Mouse (Mus musculus) midbrain, postnatal 0 days (tissue): Measurements from ENCODE around the gene Maats1. TPM values are rescaled to one million over a fixed set of nuclear protein-coding genes. Genes with fewer than 3 reads are reported as not detected.

Experiments
- ATAC-seq: fragments of 200-750 bp; cut with Nextera tagmentation; 2 replicates; pipeline ENCODE4 v1.8.0; 2017; ENCODE audit warnings: moderate number of reproducible peaks, mild to moderate bottlenecking, moderate TSS enrichment, moderate library complexity; ENCODE audit not compliant: low FRiP score
- DNase-seq: peaks from one replicate; pipeline ENCODE4 v3.0.0-alpha.2; 2015; ENCODE audit warnings: low spot score
- H3K27ac ChIP-seq: fragments of 300-500 bp; sonication (generic); 2 replicates; pipeline ENCODE4 v1.5.1; 2014; ENCODE audit warnings: low read depth, mild to moderate bottlenecking, low read length, mixed read lengths
- H3K27me3 ChIP-seq: fragments of 300-500 bp; sonication (generic); 2 replicates; pipeline ENCODE4 v1.6.1; 2014; ENCODE audit warnings: low read length, control low read depth, mixed read lengths; ENCODE audit not compliant: insufficient read depth
- H3K36me3 ChIP-seq: fragments of 300-500 bp; sonication (generic); 2 replicates; pipeline ENCODE4 v1.6.1; 2014; ENCODE audit warnings: low read length, control low read depth, mixed read lengths; ENCODE audit not compliant: insufficient read depth
- H3K4me1 ChIP-seq: fragments of 300-500 bp; sonication (generic); 2 replicates; pipeline ENCODE4 v1.6.1; 2014; ENCODE audit warnings: mild to moderate bottlenecking, control low read depth, antibody characterized with exemption, low read length, mixed read lengths; ENCODE audit not compliant: insufficient read depth
- H3K4me2 ChIP-seq: fragments of 300-500 bp; sonication (generic); 2 replicates; pipeline ENCODE4 v1.6.1; 2014; ENCODE audit warnings: low read depth, mild to moderate bottlenecking, low read length, mixed read lengths; ENCODE audit not compliant: poor library complexity, severe bottlenecking
- H3K4me3 ChIP-seq: fragments of 300-500 bp; sonication (generic); 2 replicates; pipeline ENCODE4 v1.5.1; 2014; ENCODE audit warnings: low read depth, mild to moderate bottlenecking, low read length, moderate library complexity
- H3K9ac ChIP-seq: fragments of 300-500 bp; sonication (generic); replicated peaks from 2 replicates; pipeline ENCODE4 v1.6.1; 2014; ENCODE audit warnings: mild to moderate bottlenecking, low read length, moderate library complexity, mixed read lengths; ENCODE audit not compliant: poor library complexity, severe bottlenecking
- H3K9me3 ChIP-seq: fragments of 300-500 bp; sonication (generic); 2 replicates; pipeline ENCODE4 v1.6.1; 2016; ENCODE audit warnings: low read length, control low read depth
- CTCF ChIP-seq: IDR thresholded peaks from 2 replicates; pipeline ENCODE4 v1.5.1; 2016; ENCODE audit warnings: antibody characterized with exemption, mild to moderate bottlenecking
- WGBS: fragments of 180-500 bp; shearing (Covaris S2); extraction: QIAGEN DNeasy Blood & Tissue Kit; methylation state at CpG from one replicate; pipeline ENCODE4 v1.1.7; 2014; 5-methylcytosine and 5-hydroxymethylcytosine counted together
- polyA plus RNA-seq: library from polyadenylated mRNA; unstranded; fragments of >200 nt; fragmentation: Nextera tagmentation; extraction: Ambion mirVana; gene quantifications from 2 replicates; pipeline ENCODE4 v1.2.1, GENCODE M21; 2015
- total RNA-seq: library from RNA; depleted of rRNA; stranded (reverse); fragments of >200 nt; gene quantifications from 2 replicates; pipeline ENCODE4 v1.2.3, GENCODE M21; 2014

Maats1 gene
- total and polyA plus RNA-seq, 2 experiments from 2014 or later: 1.5 to 2.1 TPM

- no peak for DNase-seq
- H3K4me3 ChIP-seq: no peak overlapping the region
- 92% methylated on average over 13 of the region's 13 CpGs for WGBS
Observed at GRCm38 (mm10) chr16:38302367-38302766, 39.6 kb downstream of the Maats1 start.

GRCm38 (mm10) chr16:38298410-38298809 lies 43.5 kb downstream of the Maats1 start:
- no peak overlapping the region for H3K9ac ChIP-seq
- no peaks in the 10 kb centered on the region for H3K9me3 ChIP-seq
- no peak overlapping the region for H3K4me2 ChIP-seq
- H3K27ac ChIP-seq: no peak overlapping the region
- no peaks in the 10 kb centered on the region for H3K36me3 ChIP-seq
- no peak overlapping the region for H3K4me3 ChIP-seq
- DNase-seq: no peak
- ATAC-seq: no peak
- H3K4me1 ChIP-seq: no peaks in the 10 kb centered on the region
- 84% methylated on average over 6 of the region's 6 CpGs for WGBS
- TF ChIP-seq CTCF: no peak
- no peaks in the 10 kb centered on the region for H3K27me3 ChIP-seq

More at GRCm38 (mm10) chr16:38302367-38302766, 39.6 kb downstream of the Maats1 start:
- H3K9me3 ChIP-seq: no peaks in the 10 kb centered on the region
- no peaks in the 10 kb centered on the region for H3K36me3 ChIP-seq
- ATAC-seq: no peak
- H3K4me1 ChIP-seq: no peaks in the 10 kb centered on the region
- no peak overlapping the region for H3K27ac ChIP-seq
- H3K27me3 ChIP-seq: no peaks in the 10 kb centered on the region
- no peak overlapping the region for H3K4me2 ChIP-seq
- no peak overlapping the region for H3K9ac ChIP-seq
- TF ChIP-seq CTCF: no peak

- DNase-seq: no peak
- H3K4me2 ChIP-seq: no peak overlapping the region
Observed at GRCm38 (mm10) chr16:38295349-38295930, 46.5 kb downstream of the Maats1 start.

GRCm38 (mm10) chr16:38294685-38295348 lies 47.1 kb downstream of the Maats1 start, which contains the start of gene Nr1i2:
Gene Nr1i2, minus strand, starts transcription at chr16:38294824.
- no peak for ATAC-seq
- no peaks in the 10 kb centered on the region for H3K9me3 ChIP-seq
- no peak for TF ChIP-seq CTCF

More at GRCm38 (mm10) chr16:38295349-38295930, 46.5 kb downstream of the Maats1 start:
- ATAC-seq: no peak
- Histone ChIP-seq H3K4me3 (no peak overlapping the region), H3K9ac (no peak overlapping the region), H3K9me3 (no peaks in the 10 kb centered on the region), H3K27ac (no peak overlapping the region), H3K27me3 (no peaks in the 10 kb centered on the region), H3K36me3 (no peaks in the 10 kb centered on the region), H3K4me1 (no peaks in the 10 kb centered on the region)
- WGBS: 52% methylated on average over 5 of the region's 5 CpGs
- peak; percentile 48 for TF ChIP-seq CTCF

GRCm38 (mm10) chr16:38290151-38290550 lies 51.8 kb downstream of the Maats1 start:
- no peaks in the 10 kb centered on the region for H3K4me1 ChIP-seq
- H3K36me3 ChIP-seq: no peaks in the 10 kb centered on the region
- no peaks in the 10 kb centered on the region for H3K9me3 ChIP-seq
- ATAC-seq (no peak), DNase-seq (no peak)
- H3K27me3 ChIP-seq: no peaks in the 10 kb centered on the region
- TF ChIP-seq CTCF: no peak
- no peak overlapping the region for H3K4me2 ChIP-seq
- no peak overlapping the region for H3K9ac ChIP-seq
- no peak overlapping the region for H3K27ac ChIP-seq
- 60% methylated on average over 2 of the region's 2 CpGs for WGBS
- no peak overlapping the region for H3K4me3 ChIP-seq

More at GRCm38 (mm10) chr16:38294685-38295348, 47.1 kb downstream of the Maats1 start, which contains the start of gene Nr1i2:
- no peaks in the 10 kb centered on the region for H3K27me3 ChIP-seq
- no peaks in the 10 kb centered on the region for H3K36me3 ChIP-seq
- no peak within 1 kb of the TSS for H3K9ac ChIP-seq
- 74% methylated on average over 7 of the region's 7 CpGs for WGBS
- H3K4me2 ChIP-seq: no peak within 1 kb of the TSS
- H3K27ac ChIP-seq: no peak within 1 kb of the TSS
- no peak for DNase-seq
- no peak within 1 kb of the TSS for H3K4me3 ChIP-seq
- H3K4me1 ChIP-seq: no peaks in the 10 kb centered on the region

GRCm38 (mm10) chr16:38288851-38289250 lies 53.1 kb downstream of the Maats1 start:
- WGBS: 43% methylated on average over 6 of the region's 6 CpGs
- no peak for ATAC-seq

More at GRCm38 (mm10) chr16:38288851-38289250, 53.1 kb downstream of the Maats1 start:
- Histone ChIP-seq H3K4me3 (no peak overlapping the region), H3K4me1 (no peaks in the 10 kb centered on the region), H3K27me3 (no peaks in the 10 kb centered on the region), H3K36me3 (no peaks in the 10 kb centered on the region), H3K9me3 (no peaks in the 10 kb centered on the region), H3K4me2 (no peak overlapping the region), H3K9ac (no peak overlapping the region), H3K27ac (no peak overlapping the region)
- no peak for TF ChIP-seq CTCF
- no peak for DNase-seq
